Mouse (Mus musculus): ENCODE results near the gene Lrmda.

GRCm38 (mm10) chr14:22918499-22918898 lies 899.0 kb downstream of the Lrmda start:
- TF ChIP-seq CTCF (IDR thresholded peaks at IDR 0.05; ENCODE audit: low read depth, low read length) (no peak), POLR2A (IDR thresholded peaks at IDR 0.05; ENCODE audit: extremely low read depth, insufficient read depth, low read length) (no peak)

Data from liver, adult 2 months (tissue).